Mouse (Mus musculus): Measurements from ENCODE around the gene Casp14. TPM values are rescaled to one million over a fixed set of nuclear protein-coding genes. Genes with fewer than 3 reads are reported as not detected.

Casp14 gene
- polyA plus RNA-seq, 2 experiments, result 3.2 to 8.8 TPM

- WGBS, result 74% methylated on average over 13 of the region's 13 CpGs
- no peak overlapping the region for H3K4me2 ChIP-seq (replicated peaks; ENCODE audit: low read depth, low read length, severe bottlenecking)
These were observed 30.1 kb upstream of the Casp14 start for GRCm38 (mm10) chr10:78748161-78748560.

GRCm38 (mm10) chr10:78747035-78747721, 29.1 kb upstream of the Casp14 start:
- Histone ChIP-seq H3K9me3 (ENCODE audit: control insufficient read depth, low read length) (no peaks in the 10 kb centered on the region), H3K27me3 (ENCODE audit: control insufficient read depth, insufficient read depth, low read length) (no peaks in the 10 kb centered on the region), H3K4me1 (ENCODE audit: control insufficient read depth, insufficient read depth, low read length) (peaks cover 7% of the 10 kb centered on the region), H3K9ac (ENCODE audit: low read depth, low read length, severe bottlenecking) (peak overlapping the region; percentile 32; the same call in 1 of the 2 replicates), H3K4me3 (replicated peaks; ENCODE audit: low read length) (peak overlapping the region; percentile 35), H3K36me3 (ENCODE audit: control insufficient read depth, insufficient read depth, low read length) (no peaks in the 10 kb centered on the region), H3K27ac (replicated peaks; ENCODE audit: low read depth, low read length) (no peak overlapping the region), H3K4me2 (replicated peaks; ENCODE audit: low read depth, low read length, severe bottlenecking) (peak overlapping the region; percentile 48)
- DNase-seq (ENCODE audit: low spot score) (no peak), ATAC-seq (ENCODE audit: low FRiP score, low read depth) (peak; percentile 59)
- no peak for TF ChIP-seq POLR2A (IDR thresholded peaks at IDR 0.05; ENCODE audit: borderline replicate concordance, extremely low read depth, insufficient read depth, insufficient read length)
- 3% methylated on average over 27 of the region's 27 CpGs for WGBS

More at GRCm38 (mm10) chr10:78748161-78748560, 30.1 kb upstream of the Casp14 start:
- Histone ChIP-seq H3K27me3 (ENCODE audit: control insufficient read depth, insufficient read depth, low read length) (no peaks in the 10 kb centered on the region), H3K9me3 (ENCODE audit: control insufficient read depth, low read length) (no peaks in the 10 kb centered on the region), H3K4me1 (ENCODE audit: control insufficient read depth, insufficient read depth, low read length) (peaks cover 10% of the 10 kb centered on the region), H3K27ac (replicated peaks; ENCODE audit: low read depth, low read length) (no peak overlapping the region), H3K36me3 (ENCODE audit: control insufficient read depth, insufficient read depth, low read length) (no peaks in the 10 kb centered on the region), H3K9ac (ENCODE audit: low read depth, low read length, severe bottlenecking) (no peak overlapping the region), H3K4me3 (replicated peaks; ENCODE audit: low read length) (no peak overlapping the region)
- ATAC-seq (ENCODE audit: low FRiP score, low read depth), result no peak
- no peak for DNase-seq (ENCODE audit: low spot score)
- no peak for TF ChIP-seq POLR2A (IDR thresholded peaks at IDR 0.05; ENCODE audit: borderline replicate concordance, extremely low read depth, insufficient read depth, insufficient read length)

- H3K27ac ChIP-seq (replicated peaks; ENCODE audit: low read depth, low read length), result no peak overlapping the region
- no peak overlapping the region for H3K9ac ChIP-seq (ENCODE audit: low read depth, low read length, severe bottlenecking)
- no peak for TF ChIP-seq POLR2A (IDR thresholded peaks at IDR 0.05; ENCODE audit: borderline replicate concordance, extremely low read depth, insufficient read depth, insufficient read length)
- peaks cover 7% of the 10 kb centered on the region for H3K4me1 ChIP-seq (ENCODE audit: control insufficient read depth, insufficient read depth, low read length)
- no peaks in the 10 kb centered on the region for H3K27me3 ChIP-seq (ENCODE audit: control insufficient read depth, insufficient read depth, low read length)
- no peaks in the 10 kb centered on the region for H3K9me3 ChIP-seq (ENCODE audit: control insufficient read depth, low read length)
- ATAC-seq (ENCODE audit: low FRiP score, low read depth), result no peak
- no peak overlapping the region for H3K4me2 ChIP-seq (replicated peaks; ENCODE audit: low read depth, low read length, severe bottlenecking)
- no peak overlapping the region for H3K4me3 ChIP-seq (replicated peaks; ENCODE audit: low read length)
- H3K36me3 ChIP-seq (ENCODE audit: control insufficient read depth, insufficient read depth, low read length), result no peaks in the 10 kb centered on the region
- peak; percentile 53 for DNase-seq (ENCODE audit: low spot score)
- 28% methylated on average over 4 of the region's 4 CpGs for WGBS
These were observed 27.5 kb upstream of the Casp14 start for GRCm38 (mm10) chr10:78745453-78746232.

- Histone ChIP-seq H3K9ac (ENCODE audit: low read depth, low read length, severe bottlenecking) (no peak overlapping the region), H3K4me1 (ENCODE audit: control insufficient read depth, insufficient read depth, low read length) (peaks cover 7% of the 10 kb centered on the region), H3K4me2 (replicated peaks; ENCODE audit: low read depth, low read length, severe bottlenecking) (no peak overlapping the region), H3K4me3 (replicated peaks; ENCODE audit: low read length) (no peak overlapping the region), H3K27me3 (ENCODE audit: control insufficient read depth, insufficient read depth, low read length) (no peaks in the 10 kb centered on the region), H3K36me3 (ENCODE audit: control insufficient read depth, insufficient read depth, low read length) (no peaks in the 10 kb centered on the region), H3K9me3 (ENCODE audit: control insufficient read depth, low read length) (no peaks in the 10 kb centered on the region), H3K27ac (replicated peaks; ENCODE audit: low read depth, low read length) (no peak overlapping the region)
- ATAC-seq (ENCODE audit: low FRiP score, low read depth) (no peak), DNase-seq (ENCODE audit: low spot score) (no peak)
- TF ChIP-seq POLR2A (IDR thresholded peaks at IDR 0.05; ENCODE audit: borderline replicate concordance, extremely low read depth, insufficient read depth, insufficient read length), result no peak
These were observed 25.6 kb upstream of the Casp14 start for GRCm38 (mm10) chr10:78743721-78744120.

GRCm38 (mm10) chr10:78739821-78740220, 21.7 kb upstream of the Casp14 start:
- no peak for ATAC-seq (ENCODE audit: low FRiP score, low read depth)
- Histone ChIP-seq H3K9me3 (ENCODE audit: control insufficient read depth, low read length) (no peaks in the 10 kb centered on the region), H3K4me3 (replicated peaks; ENCODE audit: low read length) (no peak overlapping the region), H3K4me1 (ENCODE audit: control insufficient read depth, insufficient read depth, low read length) (no peaks in the 10 kb centered on the region), H3K27ac (replicated peaks; ENCODE audit: low read depth, low read length) (no peak overlapping the region), H3K4me2 (replicated peaks; ENCODE audit: low read depth, low read length, severe bottlenecking) (no peak overlapping the region), H3K27me3 (ENCODE audit: control insufficient read depth, insufficient read depth, low read length) (no peaks in the 10 kb centered on the region), H3K36me3 (ENCODE audit: control insufficient read depth, insufficient read depth, low read length) (no peaks in the 10 kb centered on the region), H3K9ac (ENCODE audit: low read depth, low read length, severe bottlenecking) (no peak overlapping the region)
- WGBS, result 80% methylated on average over 4 of the region's 4 CpGs
- no peak for DNase-seq (ENCODE audit: low spot score)
- no peak for TF ChIP-seq POLR2A (IDR thresholded peaks at IDR 0.05; ENCODE audit: borderline replicate concordance, extremely low read depth, insufficient read depth, insufficient read length)

All from limb, embryonic 14.5 days (tissue).